Mouse (Mus musculus): ENCODE data around the gene Grik2. TPM values are rescaled to one million over a fixed set of nuclear protein-coding genes. Genes with fewer than 3 reads are reported as not detected.

Grik2 gene
- 0.45 TPM for polyA plus RNA-seq (2014; fragmentation: Illumina TruSeq; extraction: RNeasy Lipid Tissue Mini Kit (QIAGEN cat#74804); ENCODE audit: low replicate concordance)

GRCm38 (mm10) chr10:49788381-49788906 lies at the start of gene Grik2:
TSS of gene Grik2 (minus strand) at chr10:49788766.

